Mouse (Mus musculus) kidney, embryonic 16.5 days (tissue): ENCODE data around the gene Mdfic. TPM values are rescaled to one million over a fixed set of nuclear protein-coding genes. Genes with fewer than 3 reads are reported as not detected.
A peak's percentile ranks its signal among the peaks of the same experiment; 100 is the strongest.

Experiments
- ATAC-seq: fragments of 200-750 bp; cut with Nextera tagmentation; 2 replicates; pipeline ENCODE4 v1.8.0; 2017; ENCODE audit warnings: moderate TSS enrichment; ENCODE audit not compliant: low FRiP score, low TSS enrichment
- H3K27ac ChIP-seq: fragments of 300-500 bp; sonication (generic); 2 replicates; pipeline ENCODE4 v1.5.1; 2014; ENCODE audit warnings: low read length
- H3K27me3 ChIP-seq: fragments of 300-500 bp; sonication (generic); 2 replicates; pipeline ENCODE4 v1.6.1; 2014; ENCODE audit warnings: low read length, control low read depth, mixed read lengths; ENCODE audit not compliant: insufficient read depth
- H3K36me3 ChIP-seq: fragments of 300-500 bp; sonication (generic); 2 replicates; pipeline ENCODE4 v1.6.1; 2014; ENCODE audit warnings: low read length, control low read depth, mixed read lengths; ENCODE audit not compliant: insufficient read depth
- H3K4me1 ChIP-seq: fragments of 300-500 bp; sonication (generic); 2 replicates; pipeline ENCODE4 v1.6.1; 2014; ENCODE audit warnings: low read length, control low read depth, mixed read lengths; ENCODE audit not compliant: insufficient read depth
- H3K4me2 ChIP-seq: fragments of 300-500 bp; sonication (generic); replicated peaks from 2 replicates; pipeline ENCODE4 v1.6.1; 2014; ENCODE audit warnings: low read depth, low read length
- H3K4me3 ChIP-seq: fragments of 300-500 bp; sonication (generic); 2 replicates; pipeline ENCODE4 v1.5.1; 2014; ENCODE audit warnings: mild to moderate bottlenecking, low read length
- H3K9ac ChIP-seq: fragments of 300-500 bp; sonication (generic); replicated peaks from 2 replicates; pipeline ENCODE4 v1.6.1; 2014; ENCODE audit warnings: low read length
- H3K9me3 ChIP-seq: fragments of 300-500 bp; sonication (generic); 2 replicates; pipeline ENCODE4 v1.6.1; 2016; ENCODE audit warnings: low read length, control low read depth
- WGBS: fragments of 180-500 bp; shearing (Covaris S2); extraction: QIAGEN DNeasy Blood & Tissue Kit; methylation state at CpG from one replicate; pipeline ENCODE4 v1.1.7; 2014; 5-methylcytosine and 5-hydroxymethylcytosine counted together
- polyA plus RNA-seq: library from polyadenylated mRNA; unstranded; fragments of >200 nt; fragmentation: Nextera tagmentation; extraction: Ambion mirVana; gene quantifications from 2 replicates; pipeline ENCODE4 v1.2.1, GENCODE M21; 2015

The Mdfic gene
- polyA plus RNA-seq, 1 experiment from 2014 or later = 5.7 TPM

GRCm38 (mm10) chr6:15770128-15770527, 49.7 kb downstream of the Mdfic start:
- Histone ChIP-seq H3K36me3 (no peaks in the 10 kb centered on the region), H3K4me2 (no peak overlapping the region), H3K9ac (no peak overlapping the region), H3K27me3 (no peaks in the 10 kb centered on the region), H3K9me3 (no peaks in the 10 kb centered on the region), H3K4me3 (no peak overlapping the region), H3K4me1 (no peaks in the 10 kb centered on the region), H3K27ac (no peak overlapping the region)
- no peak for ATAC-seq
- WGBS = 60% methylated on average over 8 of the region's 8 CpGs

DNA sequence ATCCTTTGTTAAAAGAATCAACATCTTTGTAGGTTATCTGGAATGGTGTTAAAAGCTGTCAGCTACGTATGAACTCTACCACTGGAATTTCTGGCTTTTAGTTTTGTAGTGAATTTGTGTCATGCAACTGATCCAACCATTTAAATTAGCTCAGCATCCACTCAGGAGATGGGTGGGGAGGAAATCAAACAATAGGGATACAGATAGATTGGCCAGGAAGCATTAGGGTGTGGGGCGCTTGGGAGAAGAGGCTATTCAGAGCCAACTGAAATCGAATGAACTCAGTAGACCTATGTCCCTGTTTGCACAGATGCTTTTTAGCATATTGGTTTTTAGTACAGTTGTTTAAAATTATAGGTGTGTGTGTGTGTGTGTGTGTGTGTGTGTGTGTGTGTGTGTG, 56.6 kb downstream of the Mdfic start:
- WGBS = 75% methylated on average over 3 of the region's 3 CpGs
- Histone ChIP-seq H3K9ac (no peak overlapping the region), H3K4me3 (no peak overlapping the region), H3K27me3 (no peaks in the 10 kb centered on the region), H3K36me3 (no peaks in the 10 kb centered on the region), H3K9me3 (no peaks in the 10 kb centered on the region), H3K27ac (no peak overlapping the region), H3K4me1 (no peaks in the 10 kb centered on the region), H3K4me2 (no peak overlapping the region)
- ATAC-seq = no peak

- no peaks in the 10 kb centered on the region for H3K4me1 ChIP-seq
- H3K4me3 ChIP-seq = no peak overlapping the region
- ATAC-seq = no peak
- no peaks in the 10 kb centered on the region for H3K9me3 ChIP-seq
- no peaks in the 10 kb centered on the region for H3K27me3 ChIP-seq
- no peak overlapping the region for H3K9ac ChIP-seq
- no peak overlapping the region for H3K27ac ChIP-seq
- H3K36me3 ChIP-seq = no peaks in the 10 kb centered on the region
- no peak overlapping the region for H3K4me2 ChIP-seq
These were observed 59.7 kb downstream of the Mdfic start for GRCm38 (mm10) chr6:15780127-15780526.

- H3K4me1 ChIP-seq = no peaks in the 10 kb centered on the region
- no peak overlapping the region for H3K4me2 ChIP-seq
- no peak overlapping the region for H3K9ac ChIP-seq
- no peaks in the 10 kb centered on the region for H3K27me3 ChIP-seq
- no peaks in the 10 kb centered on the region for H3K36me3 ChIP-seq
- WGBS = 91% methylated on average over 2 of the region's 2 CpGs
- ATAC-seq = no peak
- H3K9me3 ChIP-seq = no peaks in the 10 kb centered on the region
- no peak overlapping the region for H3K27ac ChIP-seq
- no peak overlapping the region for H3K4me3 ChIP-seq
These were observed 60.2 kb downstream of the Mdfic start for GRCm38 (mm10) chr6:15780688-15781087.

DNA sequence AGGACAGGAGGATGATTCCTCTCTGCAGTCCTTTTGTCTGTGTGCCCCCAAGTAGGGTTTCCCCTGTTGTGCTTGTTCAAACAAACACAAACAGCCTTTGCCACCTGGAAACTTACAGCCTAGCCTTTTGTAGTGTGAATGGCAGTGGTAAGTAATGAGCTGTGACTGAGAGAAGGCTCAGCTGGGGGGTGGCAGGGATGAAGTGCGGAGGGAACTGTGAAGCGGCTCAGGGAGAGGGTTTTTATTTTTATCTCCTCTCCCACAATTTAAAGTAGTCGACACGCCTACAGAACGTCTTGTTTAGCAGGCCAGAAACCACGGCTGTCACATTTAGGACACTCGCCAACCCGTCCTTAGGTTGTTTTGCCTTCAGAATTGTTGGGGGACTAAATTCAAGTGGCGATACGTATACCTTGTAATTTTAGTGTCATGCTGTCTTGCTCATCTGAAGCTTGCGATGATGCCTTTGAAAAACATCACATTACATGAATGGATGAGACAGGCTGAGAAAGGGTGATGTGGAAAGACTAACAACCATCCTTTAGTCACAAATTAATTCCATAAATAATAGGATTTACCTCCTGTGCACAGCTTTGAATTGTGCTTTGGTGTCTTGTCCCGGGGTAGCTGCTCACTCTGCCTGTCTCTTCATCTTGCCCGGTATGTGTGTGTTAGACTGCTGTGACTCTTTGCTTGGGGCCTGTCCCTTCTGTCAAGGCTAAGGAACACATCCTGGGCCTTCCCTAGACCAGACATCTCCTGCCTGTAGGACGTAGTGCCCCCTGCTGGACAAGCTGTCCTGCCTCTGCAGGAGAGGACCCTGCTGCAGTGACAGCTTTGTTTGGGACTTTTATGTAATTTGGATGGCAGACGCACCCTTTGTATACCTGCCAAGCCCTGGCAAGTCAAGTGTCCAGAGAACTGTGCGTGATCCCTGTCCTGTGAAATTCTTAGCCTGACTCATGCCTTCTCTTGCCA, 69.4 kb downstream of the Mdfic start:
- Histone ChIP-seq H3K36me3 (no peaks in the 10 kb centered on the region), H3K27ac (0 out of 2 replicates have a peak overlapping the region, but pooled peaks have one; percentile 0), H3K4me3 (no peak overlapping the region), H3K9ac (no peak overlapping the region), H3K9me3 (no peaks in the 10 kb centered on the region), H3K27me3 (no peaks in the 10 kb centered on the region), H3K4me2 (no peak overlapping the region), H3K4me1 (peaks cover 8% of the 10 kb centered on the region)
- peak; percentile 78; the same call in 1 of the 2 replicates for ATAC-seq
- WGBS = 28% methylated on average over 16 of the region's 16 CpGs

DNA sequence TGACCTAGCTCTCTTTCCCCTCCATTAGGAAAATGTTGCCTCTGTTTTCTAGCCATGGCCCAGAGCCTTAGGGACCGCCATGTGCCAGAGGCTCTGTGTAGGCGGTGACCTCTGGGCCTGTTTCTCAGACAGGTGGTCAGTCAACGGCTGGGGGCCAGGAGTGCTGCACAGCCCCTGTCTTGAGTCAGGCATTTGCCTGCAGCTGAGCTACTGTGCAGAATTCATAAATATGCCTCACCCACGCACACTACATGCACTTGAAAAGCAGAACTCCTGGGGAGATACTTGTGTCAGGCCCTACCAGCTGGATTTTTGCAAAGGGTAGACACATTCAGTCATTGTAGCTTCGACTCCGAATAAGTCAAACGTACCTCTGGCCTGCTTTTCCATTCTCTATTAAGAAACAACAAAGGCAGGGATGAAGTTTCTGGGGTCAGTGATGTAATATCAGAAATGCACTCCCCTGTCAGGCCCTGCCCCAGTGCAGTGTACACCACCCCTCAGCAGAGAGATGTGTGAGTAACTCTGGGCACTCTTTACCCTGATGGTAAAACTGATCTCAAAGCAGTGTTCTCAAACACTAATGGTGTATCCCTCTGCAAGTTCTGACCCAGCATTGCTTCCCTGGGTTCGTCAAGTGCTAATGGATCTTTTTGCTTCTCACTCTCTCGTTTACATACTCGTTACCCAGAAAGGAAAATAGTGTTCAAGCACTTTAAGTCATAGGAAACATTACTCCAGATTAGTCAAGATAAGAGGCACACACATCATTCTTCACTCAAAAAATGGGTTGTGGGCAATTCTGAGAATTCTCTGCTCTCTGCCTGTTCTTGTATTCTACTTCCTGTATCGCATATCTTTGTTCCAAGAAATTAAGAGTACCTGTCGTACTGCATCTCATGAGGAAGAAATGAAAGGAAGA, 72.5 kb downstream of the Mdfic start:
- Histone ChIP-seq H3K4me3 (no peak overlapping the region), H3K36me3 (no peaks in the 10 kb centered on the region), H3K27ac (peak overlapping the region; percentile 26), H3K27me3 (no peaks in the 10 kb centered on the region), H3K4me2 (peak overlapping the region; percentile 1; the same call in 1 of the 2 replicates), H3K9me3 (no peaks in the 10 kb centered on the region), H3K9ac (no peak overlapping the region), H3K4me1 (peaks cover 8% of the 10 kb centered on the region)
- 44% methylated on average over 12 of the region's 12 CpGs for WGBS
- peak; percentile 50 for ATAC-seq

DNA sequence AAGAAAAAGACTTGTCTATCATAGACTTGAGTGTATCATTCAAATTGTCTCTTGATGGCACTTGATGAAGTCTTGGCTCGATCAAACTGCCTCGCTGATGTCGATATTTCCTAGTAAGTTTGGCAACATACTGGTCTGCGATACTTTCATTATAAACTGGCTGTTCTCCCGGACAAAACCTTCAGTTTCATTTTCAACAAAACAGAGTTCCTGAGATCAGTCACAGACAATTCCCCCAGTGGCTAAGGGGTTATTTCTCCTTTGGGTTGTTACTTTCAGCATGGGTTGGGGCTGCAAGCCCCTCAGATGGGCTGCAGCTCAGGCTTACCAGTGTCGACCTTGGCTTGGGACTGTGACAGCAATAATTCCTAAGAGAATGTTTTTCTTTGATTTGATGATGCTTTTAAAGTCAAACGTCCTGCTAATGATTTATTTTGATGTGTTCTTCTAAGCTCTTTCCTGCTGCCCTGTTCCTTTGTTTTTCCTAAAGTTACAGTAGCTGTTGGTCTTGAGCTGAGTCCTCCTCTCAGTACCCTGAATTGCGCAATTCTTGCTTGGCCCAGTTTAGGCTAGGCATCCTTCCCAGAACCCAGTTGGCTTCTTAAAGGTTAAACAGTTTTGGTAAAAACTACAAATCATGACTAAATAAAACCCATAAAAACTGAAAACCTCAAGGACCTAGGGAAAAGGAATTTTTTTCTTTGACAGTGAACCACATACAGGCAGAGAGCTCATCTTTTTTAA, 73.3 kb downstream of the Mdfic start:
- H3K9me3 ChIP-seq = no peaks in the 10 kb centered on the region
- peak overlapping the region; percentile 1; the same call in 1 of the 2 replicates for H3K4me2 ChIP-seq
- 52% methylated on average over 8 of the region's 8 CpGs for WGBS
- H3K36me3 ChIP-seq = no peaks in the 10 kb centered on the region
- peaks cover 8% of the 10 kb centered on the region for H3K4me1 ChIP-seq
- no peak overlapping the region for H3K4me3 ChIP-seq
- no peak overlapping the region for H3K9ac ChIP-seq
- H3K27ac ChIP-seq = peak overlapping the region; percentile 26
- no peak for ATAC-seq
- no peaks in the 10 kb centered on the region for H3K27me3 ChIP-seq

DNA sequence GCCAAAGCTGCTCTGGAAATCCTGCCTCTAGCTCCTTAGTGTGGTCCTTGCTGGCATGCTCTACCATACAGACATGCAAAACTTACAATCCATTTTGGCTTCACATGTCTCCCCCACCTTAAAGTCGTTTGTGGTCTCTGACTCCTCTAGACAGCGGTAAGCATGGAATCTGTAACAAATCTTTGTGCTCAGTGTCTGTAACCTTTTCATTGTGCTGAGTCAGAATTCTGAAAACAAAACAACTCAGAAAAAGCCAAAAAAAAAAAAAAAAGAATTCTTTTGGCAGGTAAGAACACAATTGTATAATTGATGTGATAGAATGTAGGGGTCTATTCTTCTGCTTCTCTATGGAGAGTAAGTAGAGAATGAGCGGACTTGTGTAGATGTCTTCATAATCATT, 74.3 kb downstream of the Mdfic start:
- no peak overlapping the region for H3K4me2 ChIP-seq
- no peaks in the 10 kb centered on the region for H3K27me3 ChIP-seq
- no peak overlapping the region for H3K9ac ChIP-seq
- WGBS = 76% methylated on average over 3 of the region's 3 CpGs
- H3K36me3 ChIP-seq = no peaks in the 10 kb centered on the region
- H3K4me1 ChIP-seq = peaks cover 8% of the 10 kb centered on the region
- no peak for ATAC-seq
- no peak overlapping the region for H3K27ac ChIP-seq
- no peaks in the 10 kb centered on the region for H3K9me3 ChIP-seq
- H3K4me3 ChIP-seq = no peak overlapping the region

GRCm38 (mm10) chr6:15807382-15807781, 86.9 kb downstream of the Mdfic start:
- H3K4me1 ChIP-seq = 0 out of 2 replicates have a peak, but pooled peaks cover 2% of the 10 kb centered on the region
- H3K36me3 ChIP-seq = no peaks in the 10 kb centered on the region
- no peak for ATAC-seq
- no peak overlapping the region for H3K4me3 ChIP-seq
- no peaks in the 10 kb centered on the region for H3K27me3 ChIP-seq
- no peak overlapping the region for H3K4me2 ChIP-seq
- 93% methylated on average over 5 of the region's 5 CpGs for WGBS
- no peaks in the 10 kb centered on the region for H3K9me3 ChIP-seq
- no peak overlapping the region for H3K9ac ChIP-seq
- no peak overlapping the region for H3K27ac ChIP-seq
